Mouse (Mus musculus) small intestine, adult 2 months (tissue): ENCODE measurements around the gene Ggt5. TPM values are rescaled to one million over a fixed set of nuclear protein-coding genes. Genes with fewer than 3 reads are reported as not detected.

Experiments
- H3K27ac ChIP-seq: fragments of 200-500 bp; 2 replicates; pipeline ENCODE4 v1.5.1; 2012; ENCODE audit warnings: low read depth, low read length, control low read depth, inconsistent platforms; ENCODE audit not compliant: insufficient read depth
- H3K27me3 ChIP-seq: fragments of 200-500 bp; 2 replicates; pipeline ENCODE4 v1.6.1; 2012; ENCODE audit warnings: mild to moderate bottlenecking, moderate library complexity, low read length, inconsistent platforms; ENCODE audit not compliant: control insufficient read depth, insufficient read depth
- H3K36me3 ChIP-seq: fragments of 200-500 bp; 2 replicates; pipeline ENCODE4 v1.6.1; 2012; ENCODE audit warnings: mild to moderate bottlenecking, low read length, control low read depth, inconsistent platforms; ENCODE audit not compliant: control insufficient read depth, insufficient read depth
- H3K4me1 ChIP-seq: fragments of 200-500 bp; 2 replicates; pipeline ENCODE4 v1.6.1; 2012; ENCODE audit warnings: low read length, inconsistent platforms, mixed read lengths; ENCODE audit not compliant: control insufficient read depth, insufficient read depth, insufficient read length
- H3K4me3 ChIP-seq: fragments of 200-500 bp; 2 replicates; pipeline ENCODE4 v1.5.1; 2012; ENCODE audit warnings: low read depth, mild to moderate bottlenecking, control low read depth, inconsistent platforms, low read length, moderate library complexity
- CTCF ChIP-seq: fragments of 200-500 bp; IDR thresholded peaks from 2 replicates; pipeline ENCODE4 v1.5.1; 2012; ENCODE audit warnings: low read depth, mild to moderate bottlenecking, control low read depth, inconsistent platforms, low read length, moderate library complexity, mixed read lengths; ENCODE audit not compliant: insufficient replicate concordance, insufficient read length; ENCODE audit errors: extremely low read depth
- POLR2A ChIP-seq: fragments of 200-500 bp; IDR thresholded peaks from 2 replicates; pipeline ENCODE4 v1.6.1; 2012; ENCODE audit warnings: low read depth, mild to moderate bottlenecking, control low read depth, inconsistent platforms, low read length, moderate library complexity
- WGBS: fragments of 180-500 bp; shearing (Covaris S2); methylation state at CpG from one replicate; pipeline ENCODE4 v1.1.7; 2018; 5-methylcytosine and 5-hydroxymethylcytosine counted together
- polyA plus RNA-seq: library from polyadenylated mRNA; depleted of rRNA; stranded (reverse); fragments of >200 nt; gene quantifications from 2 replicates; pipeline ENCODE4 v1.2.3, GENCODE M21; 2012; rRNA removed

The Ggt5 gene
- polyA plus RNA-seq, 1 experiment: 27.0 TPM

DNA sequence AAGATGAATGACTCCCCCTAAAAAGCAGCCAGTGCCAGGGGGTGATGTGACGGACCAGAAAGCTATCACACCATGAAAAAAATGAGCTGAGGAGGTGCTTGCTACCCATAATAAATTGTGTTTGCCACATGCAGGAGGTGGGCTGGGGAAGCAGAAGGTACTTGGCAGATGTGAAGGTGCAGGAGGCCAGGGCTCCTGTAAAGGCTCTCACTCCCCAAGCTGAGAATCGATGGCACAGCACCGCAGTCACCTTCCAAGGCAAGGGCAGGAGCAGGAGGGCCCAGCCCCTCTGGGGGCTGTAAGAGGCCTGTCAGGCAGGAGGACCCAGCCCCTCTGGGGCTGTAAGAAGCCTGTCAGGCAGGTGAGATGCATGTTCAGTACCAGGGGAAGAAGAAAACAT lies 72.7 kb downstream of the Ggt5 start:
- no peak overlapping the region for H3K4me3 ChIP-seq
- H3K36me3 ChIP-seq: peaks cover 23% of the 10 kb centered on the region
- 94% methylated on average over 3 of the region's 3 CpGs for WGBS
- peaks cover under 1% of the 10 kb centered on the region; the same call in 1 of the 2 replicates for H3K4me1 ChIP-seq
- no peak overlapping the region for H3K27ac ChIP-seq
- H3K27me3 ChIP-seq: no peaks in the 10 kb centered on the region
- TF ChIP-seq POLR2A: no peak
- TF ChIP-seq CTCF: no peak

DNA sequence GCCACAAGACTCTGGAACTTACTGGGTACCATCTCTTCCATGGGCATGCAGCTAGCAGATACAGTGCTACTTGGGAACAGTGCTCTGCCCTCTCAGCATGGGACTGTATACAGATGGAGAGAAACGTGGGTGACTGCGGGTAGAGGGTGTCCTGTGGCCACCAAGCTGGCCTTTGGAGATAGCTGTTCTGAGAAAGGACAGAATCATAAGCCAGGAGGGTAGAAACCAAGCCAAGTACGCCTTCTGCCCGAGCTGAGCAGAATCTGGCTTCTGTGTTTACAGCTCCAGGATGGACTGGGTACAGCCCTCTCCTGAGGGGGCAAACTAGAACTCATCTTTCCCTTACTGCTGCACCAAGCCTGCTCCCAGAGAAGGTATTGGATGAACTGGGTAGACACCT lies 73.4 kb downstream of the Ggt5 start:
- peaks cover 16% of the 10 kb centered on the region for H3K36me3 ChIP-seq
- peaks cover 3% of the 10 kb centered on the region; the same call in 1 of the 2 replicates for H3K4me1 ChIP-seq
- H3K27me3 ChIP-seq: no peaks in the 10 kb centered on the region
- no peak overlapping the region for H3K4me3 ChIP-seq
- H3K27ac ChIP-seq: no peak overlapping the region
- 91% methylated on average over 4 of the region's 4 CpGs for WGBS
- TF ChIP-seq POLR2A (no peak), CTCF (no peak)

DNA sequence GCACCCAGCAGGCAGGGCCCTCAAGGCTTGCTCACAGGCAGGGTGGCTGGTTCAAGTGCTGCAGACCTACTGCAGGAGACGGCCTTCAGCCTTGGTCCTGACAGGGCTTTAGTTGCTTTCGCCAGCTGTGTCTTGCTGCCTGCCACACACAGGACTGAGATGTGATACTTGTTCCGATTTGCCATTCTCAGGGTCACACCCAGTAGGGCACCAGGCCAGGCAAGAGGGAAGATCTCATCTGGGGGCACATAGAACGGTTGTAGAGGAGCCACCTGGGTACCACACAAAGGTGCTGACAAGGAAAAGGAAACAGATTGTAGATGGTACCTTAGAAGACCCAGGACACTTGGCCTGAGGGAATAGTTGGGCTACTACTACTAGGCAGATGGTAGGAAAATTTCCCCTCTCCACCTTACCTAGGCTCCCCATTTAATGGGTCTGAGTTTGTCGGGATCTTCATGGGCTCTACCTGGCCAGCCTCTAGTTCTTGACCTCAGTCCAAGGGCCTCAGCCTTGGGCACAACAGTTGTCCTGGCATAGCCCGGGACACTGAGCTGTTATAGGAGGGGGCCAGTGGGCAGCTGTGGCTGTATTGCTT lies 75.6 kb downstream of the Ggt5 start:
- H3K4me3 ChIP-seq: no peak overlapping the region
- peaks cover 7% of the 10 kb centered on the region for H3K4me1 ChIP-seq
- H3K36me3 ChIP-seq: peaks cover 11% of the 10 kb centered on the region
- WGBS: 87% methylated on average over 6 of the region's 6 CpGs
- H3K27me3 ChIP-seq: no peaks in the 10 kb centered on the region
- no peak for TF ChIP-seq CTCF
- no peak for TF ChIP-seq POLR2A
- no peak overlapping the region for H3K27ac ChIP-seq

DNA sequence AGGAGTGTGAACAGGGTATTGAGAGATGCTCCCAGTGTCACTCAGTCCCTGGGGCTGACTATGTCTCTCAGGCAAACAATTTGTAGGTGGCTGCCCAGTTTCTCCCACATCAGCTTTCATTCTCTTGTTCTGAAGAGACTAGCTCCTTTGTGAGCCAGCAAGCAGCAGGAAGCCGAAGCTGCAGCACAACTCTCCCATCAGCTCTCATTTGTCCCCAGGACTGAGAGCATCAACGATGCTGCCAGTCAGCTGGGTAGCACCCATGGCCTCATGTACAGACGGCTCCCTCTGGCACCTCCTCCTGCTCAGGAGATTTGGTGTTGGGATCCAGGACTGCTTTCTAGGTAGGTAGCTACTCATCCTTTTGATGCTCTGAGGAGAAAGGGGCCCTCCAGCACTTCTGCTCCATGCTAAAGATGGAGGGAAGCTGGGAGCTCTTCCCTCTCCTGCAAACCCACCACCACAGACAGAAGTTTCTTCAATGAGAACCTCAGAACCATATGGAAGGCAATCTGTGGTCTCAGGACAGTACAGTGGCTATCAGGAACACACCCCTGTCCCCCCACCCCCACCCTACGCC lies 77.4 kb downstream of the Ggt5 start:
- Histone ChIP-seq H3K4me1 (peaks cover 7% of the 10 kb centered on the region), H3K27ac (no peak overlapping the region), H3K27me3 (no peaks in the 10 kb centered on the region), H3K4me3 (peak overlapping the region; percentile 85), H3K36me3 (peaks cover 8% of the 10 kb centered on the region; the same call in 1 of the 2 replicates)
- WGBS: 63% methylated on average over 4 of the region's 4 CpGs
- no peak for TF ChIP-seq POLR2A
- TF ChIP-seq CTCF: no peak

Other genes starting within 250 kb of the Ggt5 start
- 1.0 and 1.6 TPM in 2 replicates for gene Upb1, start 188.2 kb upstream of the Ggt5 start, polyA plus RNA-seq
- 5.2 and 7.4 TPM in 2 replicates for gene Snrpd3, start 71.8 kb upstream of the Ggt5 start, polyA plus RNA-seq
- gene Gucd1, start 71.4 kb upstream of the Ggt5 start, polyA plus RNA-seq: 111 and 261 TPM in 2 replicates
- 1.8 and 1.9 TPM in 2 replicates for gene Lrrc75b, start 29.0 kb upstream of the Ggt5 start, polyA plus RNA-seq
- gene Ggt1, start 27.7 kb upstream of the Ggt5 start, polyA plus RNA-seq: 454 and 722 TPM in 2 replicates
- 19.1 and 261 TPM in 2 replicates for gene Susd2, start 54.7 kb downstream of the Ggt5 start, polyA plus RNA-seq
- gene Cabin1, start 175.0 kb downstream of the Ggt5 start, polyA plus RNA-seq: 25.0 and 39.0 TPM in 2 replicates
- 47.3 and 67.8 TPM in 2 replicates for gene Ddt, start 184.1 kb downstream of the Ggt5 start, polyA plus RNA-seq
- not detected in 2 replicates for gene Gm20441, start 191.6 kb downstream of the Ggt5 start, polyA plus RNA-seq
- gene Gstt3, start 192.1 kb downstream of the Ggt5 start, polyA plus RNA-seq: 45.3 and 54.7 TPM in 2 replicates
- gene Gstt1, start 209.2 kb downstream of the Ggt5 start, polyA plus RNA-seq: 103 and 157 TPM in 2 replicates
- not detected in 2 replicates for gene Gstt4, start 233.2 kb downstream of the Ggt5 start, polyA plus RNA-seq
- gene Gstt2, start 248.1 kb downstream of the Ggt5 start, polyA plus RNA-seq: 68.6 and 89.9 TPM in 2 replicates